Mouse (Mus musculus): ENCODE data around the gene Rnf215. TPM values are rescaled to one million over a fixed set of nuclear protein-coding genes. Genes with fewer than 3 reads are reported as not detected.

Rnf215 gene
- total and polyA plus RNA-seq, 3 experiments = 14.9 to 24.8 (median 24.3) TPM

DNA sequence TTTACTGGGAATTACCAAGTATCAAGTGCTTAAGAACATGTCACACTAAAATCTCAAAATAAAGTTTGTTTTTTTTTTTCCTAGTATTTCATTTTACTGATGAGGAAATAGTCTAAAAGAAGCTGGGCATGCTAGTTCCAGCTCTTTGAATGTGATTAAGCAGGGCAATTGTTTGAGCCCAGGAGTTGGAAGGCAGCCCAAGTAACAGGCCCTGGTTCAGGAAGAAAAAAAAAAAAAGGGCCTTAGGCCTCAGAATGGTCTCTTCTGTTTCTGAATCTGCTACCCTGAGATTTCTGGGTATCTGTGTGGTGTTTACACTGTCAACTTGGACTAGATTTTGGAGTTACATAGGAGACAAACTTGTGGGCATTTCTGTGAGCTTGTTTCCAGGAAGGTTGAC, 48.5 kb downstream of the Rnf215 start:
- dilution Hi-C loops (cut with MboI; ENCODE audit: extremely low pct_ligation_motif_present, extremely low pct_unique_long_range_greater_than_20kb, low sequenced_read_pairs) = no loop called here
- no peak overlapping the region for H3K27ac ChIP-seq (ENCODE audit: insufficient read depth, low read depth)
- H3K4me1 ChIP-seq (ENCODE audit: control insufficient read depth in 1 of 2, insufficient read depth in 2 of 2) = peaks cover 6 to 17% of the 10 kb centered on the region in 2 experiments
- in situ Hi-C loops (cut with MboI; ENCODE audit: low pct_ligation_motif_present, low pct_unique_long_range_greater_than_20kb, low sequenced_read_pairs) = no loop called here
- no peak overlapping the region for H3K4me2 ChIP-seq (ENCODE audit: insufficient read depth, low read depth, poor library complexity, severe bottlenecking)
- no peaks in the 10 kb centered on the region for H3K27me3 ChIP-seq (replicated peaks)
- no peak for DNase-seq (ENCODE audit: extremely low read depth)
- peaks cover 44 to 58% of the 10 kb centered on the region in 2 experiments for H3K36me3 ChIP-seq (replicated peaks in 1 of 2; ENCODE audit: control insufficient read depth in 1 of 2, insufficient read depth in 1 of 2, low read length in 1 of 2)
- H3K79me2 ChIP-seq (replicated peaks; ENCODE audit: control insufficient read depth, extremely low read depth, insufficient read depth, poor library complexity, severe bottlenecking) = peaks cover 14% of the 10 kb centered on the region; the same call in 1 of the 2 replicates
- no peaks in the 10 kb centered on the region for H3K9me3 ChIP-seq (replicated peaks; ENCODE audit: low read length)
- H3K4me3 ChIP-seq (replicated peaks in 1 of 3; ENCODE audit: low read depth in 2 of 3, low read length in 2 of 3, poor library complexity in 1 of 3) = no peak overlapping the region
- H3K9ac ChIP-seq (ENCODE audit: insufficient read depth, low read depth) = no peak overlapping the region
- TF ChIP-seq USF1 (IDR thresholded peaks at IDR 0.05; ENCODE audit: low read depth, low read length) = no peak
- no peak for TF ChIP-seq UBTF (IDR thresholded peaks at IDR 0.05; ENCODE audit: low read depth, low read length)
- 0 out of 2 replicates have a peak, but pooled peaks have one; percentile 20 for TF ChIP-seq POLR2AphosphoS2 (IDR thresholded peaks at IDR 0.05; ENCODE audit: low read depth, low read length)
- TF ChIP-seq MYC (IDR thresholded peaks at IDR 0.05; ENCODE audit: low read depth, low read length) = no peak
- no peak for TF ChIP-seq SIN3A (IDR thresholded peaks at IDR 0.05; ENCODE audit: low read length)
- no peak for TF ChIP-seq JUN (IDR thresholded peaks at IDR 0.05; ENCODE audit: insufficient read depth, low read depth, low read length)

DNA sequence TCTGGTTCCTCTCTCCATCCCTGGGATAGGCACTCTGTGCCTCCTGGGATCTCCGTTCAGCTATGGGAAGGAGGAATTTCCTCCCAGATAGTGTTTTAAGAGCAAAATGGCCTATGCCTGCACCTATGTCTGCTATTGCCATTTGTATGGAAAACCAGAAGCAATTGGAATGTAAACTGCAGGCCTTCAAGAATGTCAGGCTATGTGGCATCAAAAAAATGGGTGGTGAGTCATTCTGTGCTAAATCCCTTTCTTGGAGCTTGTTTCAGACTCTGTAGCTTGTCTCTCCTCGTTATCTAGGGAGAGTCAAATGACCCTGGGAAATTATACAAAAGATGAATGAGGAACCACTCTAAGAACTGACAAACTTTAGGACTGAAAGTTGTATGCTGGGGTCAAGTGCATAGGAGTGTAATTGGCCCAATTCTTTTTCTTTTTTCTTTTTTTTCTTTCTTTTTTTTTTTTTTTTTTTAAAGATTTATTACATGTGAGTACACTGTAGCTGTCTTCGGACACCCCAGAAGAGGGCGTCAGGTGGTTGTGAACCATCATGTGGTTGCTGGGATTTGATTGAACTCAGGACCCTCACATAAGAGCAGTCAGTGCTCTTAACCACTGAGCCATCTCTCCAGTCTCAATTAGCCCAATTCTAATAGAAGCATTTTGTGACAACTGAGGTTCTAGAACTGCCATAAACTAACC, 49.4 kb downstream of the Rnf215 start:
- H3K79me2 ChIP-seq (replicated peaks; ENCODE audit: control insufficient read depth, extremely low read depth, insufficient read depth, poor library complexity, severe bottlenecking) = peaks cover 15% of the 10 kb centered on the region; the same call in 1 of the 2 replicates
- no peak overlapping the region for H3K27ac ChIP-seq (ENCODE audit: insufficient read depth, low read depth)
- peaks cover 35 to 57% of the 10 kb centered on the region in 2 experiments for H3K36me3 ChIP-seq (replicated peaks in 1 of 2; ENCODE audit: control insufficient read depth in 1 of 2, insufficient read depth in 1 of 2, low read length in 1 of 2)
- in situ Hi-C loops (cut with MboI; ENCODE audit: low pct_ligation_motif_present, low pct_unique_long_range_greater_than_20kb, low sequenced_read_pairs) = no loop called here
- peaks cover 6 to 26% of the 10 kb centered on the region in 2 experiments for H3K4me1 ChIP-seq (ENCODE audit: control insufficient read depth in 1 of 2, insufficient read depth in 2 of 2)
- no peak overlapping the region for H3K9ac ChIP-seq (ENCODE audit: insufficient read depth, low read depth)
- H3K27me3 ChIP-seq (replicated peaks) = no peaks in the 10 kb centered on the region
- no peak overlapping the region for H3K4me2 ChIP-seq (ENCODE audit: insufficient read depth, low read depth, poor library complexity, severe bottlenecking)
- no peak for DNase-seq (ENCODE audit: extremely low read depth)
- TF ChIP-seq JUND (conservative IDR thresholded peaks at IDR 0.05; ENCODE audit: low read depth, low read length) (no peak), RCOR1 (conservative IDR thresholded peaks at IDR 0.05; ENCODE audit: low read depth, low read length) (no peak), ZC3H11A (IDR thresholded peaks at IDR 0.05; ENCODE audit: low read depth, low read length) (peak; percentile 51), RAD21 (IDR thresholded peaks at IDR 0.05; ENCODE audit: low read depth, low read length) (peak; percentile 59), MAZ (IDR thresholded peaks at IDR 0.05; ENCODE audit: low read depth, low read length) (no peak), USF1 (IDR thresholded peaks at IDR 0.05; ENCODE audit: low read depth, low read length) (no peak), ZKSCAN1 (IDR thresholded peaks at IDR 0.05; ENCODE audit: borderline replicate concordance, low read depth, low read length) (no peak), ELF1 (IDR thresholded peaks at IDR 0.05; ENCODE audit: low read depth, low read length) (no peak), CTCF (conservative IDR thresholded peaks at IDR 0.05 in 1 of 2, IDR thresholded peaks at IDR 0.05 in 1 of 2; ENCODE audit: low read depth in 2 of 2, low read length in 2 of 2) (peak in 1 of 2 experiments; percentile 66; a peak in 2 of 4 replicates), POLR2A (IDR thresholded peaks at IDR 0.05; ENCODE audit: low read depth, low read length) (no peak), NELFE (IDR thresholded peaks at IDR 0.05; ENCODE audit: low read depth, low read length) (no peak), IRF4 (IDR thresholded peaks at IDR 0.05; ENCODE audit: low read depth, low read length) (0 out of 2 replicates have a peak, but pooled peaks have one; percentile 21), SMC3 (IDR thresholded peaks at IDR 0.05; ENCODE audit: low read depth, low read length) (peak; percentile 75), KAT2A (IDR thresholded peaks at IDR 0.05; ENCODE audit: insufficient replicate concordance, low read length) (no peak), USF2 (conservative IDR thresholded peaks at IDR 0.05; ENCODE audit: low read depth, low read length) (no peak), GABPA (IDR thresholded peaks at IDR 0.05; ENCODE audit: insufficient replicate concordance, low read depth, low read length) (no peak), ZNF384 (IDR thresholded peaks at IDR 0.05; ENCODE audit: low read depth, low read length) (peak; percentile 92)
- dilution Hi-C loops (cut with MboI; ENCODE audit: extremely low pct_ligation_motif_present, extremely low pct_unique_long_range_greater_than_20kb, low sequenced_read_pairs) = no loop called here
- H3K9me3 ChIP-seq (replicated peaks; ENCODE audit: low read length) = no peaks in the 10 kb centered on the region
- no peak overlapping the region for H3K4me3 ChIP-seq (replicated peaks in 1 of 3; ENCODE audit: low read depth in 2 of 3, low read length in 2 of 3, poor library complexity in 1 of 3)
